Mouse (Mus musculus) cerebellum, postnatal 14 days (tissue): Measurements from ENCODE around the gene Gpd2.
A peak's percentile ranks its signal among the peaks of the same experiment; 100 is the strongest.

Experiments
- DNase-seq, 2 experiments: peaks; one replicate each; pipeline ENCODE4 v3.0.0; 2021; ENCODE audit warnings: mixed read lengths in 2 of 2

Gpd2 gene

GRCm38 (mm10) chr2:57237475-57237919, at the start of gene Gpd2:
TSS of gene Gpd2 (plus strand) at chr2:57237635.
- peak in 1 of 2 experiments; percentile 70 for DNase-seq

DNA sequence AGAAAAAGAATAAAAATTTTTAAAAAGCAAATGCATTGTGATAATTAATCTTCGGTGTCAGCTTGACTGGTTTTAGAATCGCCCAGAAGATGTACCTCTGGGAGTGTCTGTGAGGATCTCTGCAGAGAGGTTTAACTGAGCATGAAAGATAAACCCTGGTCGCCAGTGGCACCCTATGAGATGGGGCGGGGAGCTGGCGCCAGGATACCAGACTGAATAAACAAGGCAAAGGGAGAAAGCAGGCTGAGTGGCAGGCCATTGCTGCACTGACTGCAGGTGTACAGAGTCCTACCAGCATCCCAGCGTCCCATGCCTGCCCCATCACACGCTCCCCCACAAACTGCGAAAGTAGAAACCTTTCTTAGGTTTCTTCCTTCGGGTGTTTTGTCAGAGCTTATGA, 49.2 kb upstream of the Gpd2 start:
- peak; percentile 9 to 15 for DNase-seq

GRCm38 (mm10) chr2:57190884-57191283, 46.6 kb upstream of the Gpd2 start:
- DNase-seq, result no peak

- DNase-seq, result no peak
Measured at GRCm38 (mm10) chr2:57199046-57199445, 38.4 kb upstream of the Gpd2 start.

DNA sequence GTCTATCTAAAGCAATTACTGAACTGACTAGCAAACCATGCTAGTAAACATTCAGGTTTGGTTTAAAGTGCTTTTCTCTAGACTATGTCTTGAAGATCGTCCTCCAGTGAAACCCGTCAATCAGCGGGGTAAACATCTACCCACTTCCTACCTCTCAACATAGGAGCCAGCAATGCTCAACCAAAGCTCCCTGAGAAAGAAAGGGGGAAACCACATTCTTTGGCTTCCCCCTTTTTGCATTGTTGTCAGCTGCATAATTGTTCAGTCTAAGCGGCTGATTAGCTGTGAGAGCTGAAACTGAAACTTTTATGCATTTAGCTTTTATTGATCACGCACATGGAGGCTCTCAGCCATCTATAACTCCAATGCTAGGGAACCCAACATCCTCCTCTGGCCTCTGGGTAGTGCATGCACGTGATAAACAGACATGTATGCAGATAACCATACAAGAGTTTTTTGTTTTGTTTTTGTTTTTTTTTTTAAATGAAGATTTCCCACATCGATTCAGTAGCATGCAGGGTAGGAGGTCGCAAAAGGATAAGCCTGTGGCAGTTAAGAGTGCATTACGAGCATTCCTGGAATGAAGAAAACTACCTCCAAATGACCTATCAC, 28.9 kb upstream of the Gpd2 start:
- DNase-seq, result no peak

- no peak for DNase-seq
Measured at GRCm38 (mm10) chr2:57211049-57212001, 26.1 kb upstream of the Gpd2 start.

- DNase-seq, result no peak
Measured at GRCm38 (mm10) chr2:57213364-57213763, 24.1 kb upstream of the Gpd2 start.

- no peak for DNase-seq
Measured at GRCm38 (mm10) chr2:57223288-57224026, 14.0 kb upstream of the Gpd2 start.

GRCm38 (mm10) chr2:57225236-57225635, 12.2 kb upstream of the Gpd2 start:
- no peak for DNase-seq

GRCm38 (mm10) chr2:57227425-57227824, 10.0 kb upstream of the Gpd2 start:
- DNase-seq, result peak; percentile 58 to 62

DNA sequence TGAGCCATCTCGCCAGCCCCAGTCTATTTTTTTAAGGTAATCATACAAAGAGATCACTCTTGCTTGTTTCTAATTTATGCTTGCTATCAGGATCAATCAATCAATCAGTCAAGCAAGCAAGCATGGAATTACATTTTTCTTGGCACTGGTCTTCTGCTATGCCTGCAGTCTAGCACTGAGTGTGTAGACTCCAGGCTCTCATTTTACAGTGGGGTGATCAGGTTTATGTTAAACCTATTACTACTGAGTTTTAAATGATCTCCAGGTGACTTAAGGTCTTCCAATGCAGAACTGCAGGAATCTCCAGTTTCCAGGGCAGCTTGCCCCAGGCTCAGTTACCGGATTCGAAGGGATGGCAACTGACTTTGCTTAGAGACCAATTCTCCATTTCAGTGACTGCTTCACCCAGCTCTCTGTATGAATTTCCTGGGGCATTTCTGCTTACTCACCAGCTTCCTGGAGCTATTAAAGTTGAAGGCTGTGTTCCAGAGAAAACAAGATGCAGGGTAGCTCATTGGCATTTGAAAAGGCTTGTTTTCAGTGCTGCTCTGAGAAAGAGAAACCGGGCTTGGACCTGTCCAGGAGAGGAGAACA, 7.7 kb upstream of the Gpd2 start:
- DNase-seq, result no peak

DNA sequence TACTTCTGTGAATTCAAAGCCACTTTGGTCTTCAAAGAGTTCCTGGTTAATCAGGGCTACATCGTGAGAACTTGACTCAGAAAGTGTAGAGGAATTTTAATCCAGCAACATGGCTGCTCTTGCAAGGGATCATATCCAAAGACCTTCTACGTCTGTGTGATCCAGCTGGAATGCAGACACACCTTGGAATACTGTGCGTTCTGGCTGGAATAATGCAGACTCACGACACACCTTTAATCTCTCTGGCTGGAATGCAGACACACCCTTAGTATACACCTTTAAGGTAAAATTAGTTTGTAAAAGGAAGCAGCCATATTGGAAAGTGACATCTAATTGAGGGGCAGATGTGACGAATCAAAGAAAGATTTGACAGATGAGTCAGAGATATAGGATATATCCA, 6.0 kb upstream of the Gpd2 start:
- DNase-seq, result no peak

DNA sequence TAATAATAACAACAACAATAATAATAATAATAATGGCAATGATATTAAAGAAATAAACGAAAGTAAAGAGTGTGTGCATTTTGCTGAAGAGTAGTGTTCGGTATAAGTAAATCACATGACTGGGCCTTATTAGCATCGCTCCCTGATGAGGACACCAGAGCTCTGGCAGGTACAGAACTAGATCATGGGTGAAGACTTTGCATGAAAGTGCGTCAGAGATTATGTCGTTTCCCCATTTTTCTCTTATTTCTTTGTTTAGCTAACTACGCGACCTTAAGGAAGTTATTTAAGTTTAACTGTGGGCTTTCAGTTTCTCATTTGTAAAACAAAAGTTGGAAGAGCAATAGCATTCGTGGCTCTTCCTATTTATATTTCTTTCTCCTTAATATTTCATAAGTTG, 5.1 kb upstream of the Gpd2 start:
- no peak for DNase-seq

GRCm38 (mm10) chr2:57236246-57236645, 1.2 kb upstream of the Gpd2 start:
- DNase-seq, result no peak

DNA sequence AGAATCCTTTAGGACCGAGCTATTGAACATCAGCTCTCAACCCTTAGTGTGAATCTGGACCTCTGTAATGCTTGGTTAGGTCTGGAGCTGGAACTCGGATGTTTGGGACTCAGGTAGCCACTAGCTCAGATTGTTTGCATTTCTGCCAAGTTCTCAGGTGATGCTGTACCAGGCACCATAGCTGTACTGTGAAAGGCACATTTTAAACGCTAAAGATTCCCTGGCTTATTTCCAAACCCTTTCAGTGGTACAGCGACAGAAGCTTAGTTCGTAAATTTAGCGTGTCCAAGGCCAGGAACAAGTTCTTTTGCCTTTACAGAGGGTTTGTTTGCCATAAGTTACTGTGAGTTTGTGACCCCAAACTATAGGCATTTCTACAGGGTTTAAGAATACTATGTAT, 409 bp upstream of the Gpd2 start:
- peak in 1 of 2 experiments; percentile 20 for DNase-seq

DNA sequence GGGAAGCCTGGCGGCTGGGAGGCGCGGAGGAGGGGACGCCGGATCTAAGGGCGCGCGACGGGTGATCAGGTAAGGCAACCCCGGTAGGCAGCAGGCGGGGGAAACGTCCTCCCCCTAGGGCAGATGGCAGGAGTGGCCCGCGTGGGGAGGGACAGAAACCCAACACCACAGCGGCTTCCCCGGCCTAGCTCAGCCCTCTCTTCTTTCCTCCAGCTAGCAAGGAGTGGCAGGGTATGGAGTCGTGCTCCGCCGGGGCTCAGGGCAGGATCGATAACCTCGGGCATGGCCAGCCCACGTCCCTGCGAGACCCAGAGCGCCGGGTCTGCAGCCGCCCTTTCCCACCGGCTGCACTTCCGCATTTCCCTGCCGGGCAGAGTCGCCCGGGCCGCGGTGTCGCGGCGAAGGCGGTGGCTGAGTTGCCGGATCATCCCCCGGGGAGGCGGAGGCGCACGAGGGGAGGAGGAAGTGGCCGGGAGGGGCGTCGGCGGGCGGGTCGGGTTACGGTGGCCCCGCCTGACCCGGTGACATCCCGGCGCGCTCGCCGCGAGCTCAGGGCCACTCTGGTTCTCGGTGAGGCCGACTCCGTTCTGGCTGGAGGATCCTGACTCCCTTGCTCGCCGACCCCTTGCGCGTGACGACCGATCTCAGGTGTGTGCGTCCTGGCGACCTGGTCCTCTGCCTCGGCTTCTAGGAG, 632 bp downstream of the Gpd2 start:
- peak; percentile 78 to 83 for DNase-seq

GRCm38 (mm10) chr2:57238614-57239165, 1.3 kb downstream of the Gpd2 start:
- DNase-seq, result no peak

DNA sequence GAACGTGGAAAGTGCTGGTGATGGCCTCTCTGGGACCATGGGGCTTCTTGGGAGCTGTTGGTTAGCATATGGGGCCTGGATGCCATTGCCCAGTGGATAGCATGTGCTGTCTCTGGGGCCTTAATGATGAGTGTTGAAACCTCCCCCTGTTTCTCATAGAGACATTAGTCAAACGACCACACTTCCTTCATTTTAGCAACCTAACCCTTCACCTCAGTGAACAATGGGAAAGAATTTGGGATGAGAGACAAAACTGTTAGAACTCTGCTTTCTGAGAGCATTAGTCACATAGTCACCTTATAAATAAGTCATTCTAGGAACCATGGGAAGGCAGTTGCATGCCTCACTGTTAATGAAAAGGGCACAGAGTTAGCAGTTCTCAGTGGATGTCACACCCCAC, 1.9 kb downstream of the Gpd2 start:
- no peak for DNase-seq

- no peak for DNase-seq
Measured at GRCm38 (mm10) chr2:57243987-57244386, 6.6 kb downstream of the Gpd2 start.

DNA sequence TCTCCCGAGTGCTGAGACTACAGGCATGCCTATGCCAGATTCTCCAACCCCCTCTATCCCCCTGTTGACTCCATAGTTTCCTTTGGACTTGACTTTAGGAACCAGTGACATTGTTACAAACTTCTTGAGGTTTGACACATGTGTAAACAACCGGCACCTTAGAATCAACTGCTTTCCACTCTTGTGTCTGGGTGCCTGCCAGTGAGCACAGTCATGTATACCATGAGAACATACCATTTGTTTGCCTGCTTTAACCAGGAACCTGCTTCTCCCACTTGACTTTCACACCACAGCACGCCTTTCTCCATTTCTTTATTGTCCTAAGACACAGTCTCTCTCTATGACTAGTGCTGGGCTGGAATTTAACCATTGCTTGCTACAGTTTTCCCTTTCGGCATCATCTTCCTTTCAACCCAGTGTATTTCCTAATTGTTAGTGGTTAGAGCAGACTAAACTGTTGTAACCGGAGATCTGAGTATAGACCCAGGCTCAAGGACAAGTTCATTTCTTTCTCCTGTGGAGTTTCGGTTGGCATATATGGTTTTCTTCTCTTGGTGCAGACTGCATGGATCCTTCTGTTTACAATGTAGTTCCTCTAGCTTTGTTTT, 8.4 kb downstream of the Gpd2 start:
- no peak for DNase-seq

DNA sequence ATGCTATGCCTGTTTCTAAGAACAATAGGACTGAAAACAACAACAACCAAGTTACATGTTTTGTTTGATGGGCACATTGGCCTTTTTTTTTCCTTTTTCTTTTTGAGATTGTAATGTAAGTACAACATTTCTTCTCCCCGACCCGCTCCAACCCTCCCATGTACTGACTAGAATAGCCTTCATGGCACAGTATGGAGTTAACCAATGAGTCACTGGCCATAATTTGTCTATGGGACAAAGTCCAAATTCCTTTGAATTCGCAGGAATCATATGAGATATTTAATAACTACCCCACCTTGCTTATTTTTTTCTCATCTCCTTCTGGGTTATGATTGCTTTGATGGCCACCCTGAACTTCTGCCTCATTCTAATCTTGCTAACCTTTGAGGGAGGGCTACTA, 12.7 kb downstream of the Gpd2 start:
- no peak for DNase-seq
